11 mouse cellular contexts compared by ENCODE assay signal in the genomic region with DNA sequence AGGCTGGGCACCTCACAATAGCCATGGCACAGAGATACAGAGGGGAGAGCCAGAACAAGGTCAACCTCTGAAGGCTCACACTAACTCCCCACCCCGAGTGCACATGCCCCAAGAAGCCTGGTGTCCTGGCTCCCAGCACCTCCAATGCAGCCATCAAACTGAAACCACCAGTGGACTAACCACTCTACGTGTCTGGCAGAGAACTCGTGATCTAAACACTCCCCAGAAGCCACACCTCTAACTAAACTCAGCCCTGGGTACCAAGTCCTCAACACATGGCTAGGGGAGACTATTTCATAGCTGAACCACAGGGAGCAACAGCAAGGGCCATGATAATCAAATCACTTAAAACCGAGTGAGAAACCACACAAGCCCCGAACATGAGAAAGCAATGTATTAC. TPM values are rescaled to one million over a fixed set of nuclear protein-coding genes. Genes with fewer than 3 reads are reported as not detected.
DNase-seq lines count a peak whose midpoint lies in the region; ATAC-seq and TF ChIP-seq lines count a peak whose summit lies in the region.
"Had no signal": no experiment of that assay in that cellular context is flagged by ENCODE, and none has a peak within 500 bp of the region (broad histone marks: within the 10 kb centered on the region; RNA-seq: fewer than 3 reads in every experiment).

No protein-coding gene starts in this region.

- DNase-seq in heart, adult 2 months, result peak in 1 of 2 experiments; percentile 13
- DNase-seq in heart, postnatal 10 days, result no peak
- no peak for DNase-seq in midbrain, embryonic 10.5 days (ENCODE audit: low spot score)
- no peak for DNase-seq in forebrain, embryonic 14.5 days (ENCODE audit: low spot score)
- DNase-seq in layer of hippocampus, postnatal 25 days (ENCODE audit: extremely low spot score in 1 of 2, low spot score in 1 of 2), result no peak
- DNase-seq in thymus, adult 18-20 months, result no peak
- DNase-seq: gastrocnemius, postnatal 25 days had no signal

- H3K27me3 ChIP-seq in heart, adult 2 months (ENCODE audit: control insufficient read depth, insufficient read depth, low read length), result no peaks in the 10 kb centered on the region
- H3K27me3 ChIP-seq in midbrain, embryonic 10.5 days (ENCODE audit: low read depth, poor library complexity, severe bottlenecking), result no peaks in the 10 kb centered on the region
- H3K27me3 ChIP-seq in midbrain, embryonic 16.5 days (ENCODE audit: control insufficient read depth, insufficient read depth, low read depth, low read length), result no peaks in the 10 kb centered on the region
- H3K27me3 ChIP-seq in forebrain, embryonic 14.5 days (replicated peaks; ENCODE audit: control insufficient read depth, insufficient read depth, low read length), result no peaks in the 10 kb centered on the region
- no peaks in the 10 kb centered on the region for H3K27me3 ChIP-seq in neural tube, embryonic 15.5 days (replicated peaks)
- H3K27me3 ChIP-seq: hindbrain, embryonic 13.5 days; lung, embryonic 15.5 days had no signal

- TF ChIP-seq EP300 in heart, adult 2 months (IDR thresholded peaks at IDR 0.05; ENCODE audit: insufficient read depth, low read depth, low read length), result no peak

- TF ChIP-seq POLR2A in heart, adult 2 months (IDR thresholded peaks at IDR 0.05; ENCODE audit: insufficient read depth, low read depth, low read length), result no peak

- peaks cover 2% of the 10 kb centered on the region for H3K79me2 ChIP-seq in heart, adult 2 months (replicated peaks; ENCODE audit: control insufficient read depth, insufficient read depth, low read length)

- 47% methylated on average over 5 of the region's 5 CpGs for WGBS in heart, adult 2 months
- WGBS in midbrain, embryonic 10.5 days, result 47% methylated on average over 5 of the region's 5 CpGs
- WGBS in midbrain, embryonic 16.5 days, result 54% methylated on average over 5 of the region's 5 CpGs
- 46% methylated on average over 5 of the region's 5 CpGs for whole genome bisulfite sequencing in forebrain, embryonic 14.5 days
- WGBS in neural tube, embryonic 15.5 days, result 54% methylated on average over 5 of the region's 5 CpGs

- no peaks in the 10 kb centered on the region for H3K9me3 ChIP-seq in midbrain, embryonic 10.5 days (replicated peaks)
- H3K9me3 ChIP-seq in midbrain, embryonic 16.5 days (replicated peaks; ENCODE audit: control insufficient read depth, low read length, poor library complexity, severe bottlenecking), result no peaks in the 10 kb centered on the region
- no peaks in the 10 kb centered on the region for H3K9me3 ChIP-seq in forebrain, embryonic 14.5 days (replicated peaks; ENCODE audit: control insufficient read depth, low read length)
- no peaks in the 10 kb centered on the region for H3K9me3 ChIP-seq in neural tube, embryonic 15.5 days (replicated peaks)
- H3K9me3 ChIP-seq: hindbrain, embryonic 13.5 days; lung, embryonic 15.5 days had no signal

- no peak for ATAC-seq in midbrain, embryonic 16.5 days
- peak; percentile 38; the same call in 1 of the 2 replicates for ATAC-seq in forebrain, embryonic 14.5 days
- no peak for ATAC-seq in neural tube, embryonic 15.5 days (ENCODE audit: low FRiP score)

- no peak overlapping the region for H3K4me3 ChIP-seq in heart, adult 2 months
- no peak overlapping the region for H3K4me3 ChIP-seq in midbrain, embryonic 10.5 days
- no peak overlapping the region for H3K4me3 ChIP-seq in midbrain, embryonic 16.5 days (ENCODE audit: low read depth, low read length)
- no peak overlapping the region for H3K4me3 ChIP-seq in forebrain, embryonic 14.5 days (ENCODE audit: low read depth, low read length)
- H3K4me3 ChIP-seq in neural tube, embryonic 15.5 days (replicated peaks), result no peak overlapping the region
- H3K4me3 ChIP-seq: hindbrain, embryonic 13.5 days; lung, embryonic 15.5 days had no signal

- H3K4me1 ChIP-seq in heart, adult 2 months (ENCODE audit: control insufficient read depth, insufficient read depth, low read length), result no peaks in the 10 kb centered on the region
- peaks cover 56% of the 10 kb centered on the region for H3K4me1 ChIP-seq in midbrain, embryonic 10.5 days
- H3K4me1 ChIP-seq in midbrain, embryonic 16.5 days (ENCODE audit: control insufficient read depth, insufficient read depth, low read length), result peaks cover 12% of the 10 kb centered on the region; the same call in 1 of the 2 replicates
- peaks cover 34% of the 10 kb centered on the region for H3K4me1 ChIP-seq in forebrain, embryonic 14.5 days (ENCODE audit: control insufficient read depth, insufficient read depth, low read length)
- peaks cover 28% of the 10 kb centered on the region for H3K4me1 ChIP-seq in neural tube, embryonic 15.5 days

- no peaks in the 10 kb centered on the region for H3K36me3 ChIP-seq in heart, adult 2 months (ENCODE audit: control insufficient read depth, insufficient read depth, low read length)
- peaks cover 9% of the 10 kb centered on the region; the same call in 1 of the 2 replicates for H3K36me3 ChIP-seq in midbrain, embryonic 10.5 days
- H3K36me3 ChIP-seq in midbrain, embryonic 16.5 days (ENCODE audit: control insufficient read depth, insufficient read depth, low read length), result no peaks in the 10 kb centered on the region
- no peaks in the 10 kb centered on the region for H3K36me3 ChIP-seq in forebrain, embryonic 14.5 days (ENCODE audit: control insufficient read depth, insufficient read depth, low read length)
- no peaks in the 10 kb centered on the region for H3K36me3 ChIP-seq in neural tube, embryonic 15.5 days
- H3K36me3 ChIP-seq: hindbrain, embryonic 13.5 days; lung, embryonic 15.5 days had no signal

- intact Hi-C loops in heart, adult 2 months (cut with DNase I), result no loop called here
- intact Hi-C loops in heart, postnatal 10 days (cut with DNase I), result no loop called here

- TF ChIP-seq CTCF in heart, adult 2 months (IDR thresholded peaks at IDR 0.05), result no peak

- H3K4me2 ChIP-seq in midbrain, embryonic 16.5 days (ENCODE audit: low read length), result no peak overlapping the region
- peak overlapping the region; percentile 27 for H3K4me2 ChIP-seq in forebrain, embryonic 14.5 days (ENCODE audit: low read length)
- no peak overlapping the region for H3K4me2 ChIP-seq in neural tube, embryonic 15.5 days
- H3K4me2 ChIP-seq: hindbrain, embryonic 13.5 days; lung, embryonic 15.5 days had no signal

- H3K9ac ChIP-seq in heart, adult 2 months (ENCODE audit: low read depth, low read length), result no peak overlapping the region
- no peak overlapping the region for H3K9ac ChIP-seq in midbrain, embryonic 16.5 days (ENCODE audit: low read depth, low read length)
- H3K9ac ChIP-seq in forebrain, embryonic 14.5 days (ENCODE audit: low read length), result no peak overlapping the region
- H3K9ac ChIP-seq in neural tube, embryonic 15.5 days (replicated peaks), result no peak overlapping the region
- H3K9ac ChIP-seq: hindbrain, embryonic 13.5 days; lung, embryonic 15.5 days had no signal

- H3K27ac ChIP-seq in heart, adult 2 months, result peak overlapping the region; percentile 20; the same call in 1 of the 2 replicates
- H3K27ac ChIP-seq in midbrain, embryonic 10.5 days (replicated peaks), result peak overlapping the region; percentile 43; the same call in 1 of the 2 replicates
- H3K27ac ChIP-seq in midbrain, embryonic 16.5 days (ENCODE audit: low read length), result no peak overlapping the region
- H3K27ac ChIP-seq in forebrain, embryonic 14.5 days (ENCODE audit: low read depth, low read length), result peak overlapping the region; percentile 40; the same call in 1 of the 2 replicates
- H3K27ac ChIP-seq in neural tube, embryonic 15.5 days (replicated peaks), result 0 out of 2 replicates have a peak overlapping the region, but pooled peaks have one; percentile 10
- H3K27ac ChIP-seq: hindbrain, embryonic 13.5 days; lung, embryonic 15.5 days had no signal

RNA-seq across cellular contexts. Expression of gene Hs2st1, which starts 11.7 kb away (rescaled TPM):
- total RNA-seq in heart, adult 2 months (2021), result 1 to 10 TPM; 7.2 to 8.4 TPM
- polyA plus RNA-seq in heart, adult 2 months (2012; rRNA removed), result 2.3 and 5.2 TPM in 2 replicates
- 10 to 100 TPM; 17.0 to 19.7 TPM for total RNA-seq in heart, postnatal 10 days (2021)
- polyA plus RNA-seq in midbrain, embryonic 10.5 days (2016; fragmentation: Nextera tagmentation; extraction: Ambion mirVana), result 14.9 and 15.1 TPM in 2 replicates
- polyA plus RNA-seq in midbrain, embryonic 16.5 days (2015; fragmentation: Nextera tagmentation; extraction: Ambion mirVana), result 13.9 and 14.5 TPM in 2 replicates
- 18.3 and 18.6 TPM in 2 replicates for polyA plus RNA-seq in forebrain, embryonic 14.5 days (2014; fragmentation: Nextera tagmentation; extraction: Ambion mirVana)
- 13.6 and 14.4 TPM in 2 replicates for polyA plus RNA-seq in neural tube, embryonic 15.5 days (2015; fragmentation: Nextera tagmentation; extraction: Ambion mirVana)
- 10 to 100 TPM; 40.1 to 47.9 TPM for total RNA-seq in layer of hippocampus, postnatal 25 days (2021)

RNA-seq across cellular contexts. Expression of gene Selenof, which starts 11.8 kb away (rescaled TPM):
- total RNA-seq in heart, adult 2 months (2021), result 100 to 1,000 TPM; 127 to 136 TPM
- 97.2 and 155 TPM in 2 replicates for polyA plus RNA-seq in heart, adult 2 months (2012; rRNA removed)
- total RNA-seq in heart, postnatal 10 days (2021), result 100 to 1,000 TPM; 208 to 218 TPM
- polyA plus RNA-seq in midbrain, embryonic 10.5 days (2016; fragmentation: Nextera tagmentation; extraction: Ambion mirVana), result 513 and 526 TPM in 2 replicates
- 525 and 552 TPM in 2 replicates for polyA plus RNA-seq in midbrain, embryonic 16.5 days (2015; fragmentation: Nextera tagmentation; extraction: Ambion mirVana)
- 518 and 577 TPM in 2 replicates for polyA plus RNA-seq in forebrain, embryonic 14.5 days (2014; fragmentation: Nextera tagmentation; extraction: Ambion mirVana)
- polyA plus RNA-seq in neural tube, embryonic 15.5 days (2015; fragmentation: Nextera tagmentation; extraction: Ambion mirVana), result 598 and 611 TPM in 2 replicates
- total RNA-seq in layer of hippocampus, postnatal 25 days (2021), result 100 to 1,000 TPM; 233 to 266 TPM
